Mouse (Mus musculus) small intestine, adult 10 weeks (tissue): ENCODE data around the gene Dnm1l. TPM values are rescaled to one million over a fixed set of nuclear protein-coding genes. Genes with fewer than 3 reads are reported as not detected.

Experiments
- polyA plus RNA-seq: library from polyadenylated mRNA; stranded (reverse); fragments of 350-450 nt; fragmentation: Illumina TruSeq; extraction: RNeasy Lipid Tissue Mini Kit (QIAGEN cat#74804); gene quantifications from one replicate; pipeline ENCODE4 v1.2.3, GENCODE M21; 2014; ENCODE audit warnings: low replicate concordance

Dnm1l gene
- 274 TPM for polyA plus RNA-seq

DNA sequence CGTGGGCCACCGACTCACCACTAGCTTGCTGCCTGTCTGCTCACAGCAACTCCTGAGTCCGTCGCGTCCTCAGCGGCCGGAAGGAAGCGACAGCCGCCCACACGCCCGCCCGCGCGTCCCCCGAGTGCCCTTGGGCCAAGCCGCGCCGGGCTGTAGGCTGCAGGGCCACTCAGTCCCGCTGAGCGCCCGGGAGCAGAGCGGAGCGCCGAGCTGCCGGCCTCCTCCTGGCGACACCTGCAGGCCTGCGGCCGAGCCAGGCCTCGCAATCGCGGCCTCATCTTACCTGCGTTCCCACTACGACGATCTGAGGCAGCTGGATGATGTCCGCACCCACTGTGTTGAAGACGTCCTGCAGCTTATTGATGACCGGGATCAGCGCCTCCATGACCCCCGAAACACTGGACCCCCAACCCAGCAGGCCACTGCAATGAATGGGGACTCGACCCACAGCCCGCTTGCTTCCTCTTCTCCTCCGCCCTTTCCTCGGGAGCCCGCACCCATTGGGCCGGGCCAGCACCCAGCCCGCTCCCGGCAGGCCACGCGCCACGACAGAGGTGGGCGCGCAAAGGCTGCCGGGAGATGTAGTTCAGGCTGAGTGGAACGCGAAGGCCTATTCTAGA is at the start of gene Dnm1l:
TSS of gene Dnm1l (minus strand) at position 479 of the 620 bp plus-strand sequence.

DNA sequence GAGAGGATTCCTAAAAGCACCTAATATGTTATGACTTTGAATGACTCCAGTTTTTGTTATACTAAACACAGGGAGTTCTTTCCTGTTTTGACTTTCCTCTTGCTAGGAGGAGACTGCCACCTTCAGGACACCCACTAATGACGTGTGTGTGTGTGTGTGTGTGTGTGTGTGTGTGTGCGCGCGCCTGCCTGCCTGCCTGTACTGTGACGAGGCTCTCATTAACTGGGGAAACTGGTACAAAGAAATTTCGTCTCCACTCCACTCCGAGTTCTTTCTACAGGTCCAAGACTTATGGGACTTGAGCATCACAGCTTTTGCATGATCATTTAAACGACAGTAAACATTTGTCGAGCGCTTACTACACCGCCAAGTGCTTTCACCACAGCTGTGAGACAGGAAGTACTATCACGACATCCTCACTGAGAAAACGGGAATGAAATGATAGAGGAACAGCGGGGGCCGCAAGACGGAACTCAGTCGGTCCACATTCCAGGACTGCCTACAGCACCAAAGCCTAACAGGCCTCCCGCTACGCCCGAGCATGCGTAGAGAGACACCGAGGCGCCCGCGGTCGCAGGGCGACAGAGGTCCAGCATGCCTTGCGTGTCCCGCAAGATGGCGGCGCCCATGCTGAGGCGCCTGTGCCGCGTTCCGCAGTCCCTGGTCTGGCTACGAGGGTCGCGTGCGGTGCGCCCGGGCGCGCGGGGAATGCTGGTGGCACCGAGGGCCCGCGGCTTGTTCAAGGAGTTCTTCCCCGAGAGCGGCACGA is 56.2 kb downstream of the Dnm1l start, which contains the start of gene Yars2:
TSS of gene Yars2 (plus strand) at position 597 of the 769 bp plus-strand sequence.

Other genes with a start within 250 kb of the Dnm1l start
- 38.1 TPM for gene Pkp2, start 145.6 kb downstream of the Dnm1l start, polyA plus RNA-seq
- gene Yars2, start 56.0 kb downstream of the Dnm1l start, polyA plus RNA-seq, result 31.6 TPM
- gene Fgd4, start 241.6 kb upstream of the Dnm1l start, polyA plus RNA-seq, result 61.0 TPM